Mouse (Mus musculus): Measurements from ENCODE around the gene Tpm1.

Gene Tpm1

GRCm38 (mm10) chr9:67049086-67049824 is at the start of gene Tpm1:
Tpm1 (minus strand) TSS chr9:67049406.
- in situ Hi-C loops (cut with MboI, MseI): loop anchor here (10.0 kb wide), 1 partner anchor 444 kb away; no protein-coding TSS in a partner anchor

- in situ Hi-C loops (cut with MboI, MseI): no loop called here
Observed at GRCm38 (mm10) chr9:67094371-67094770, 45.2 kb upstream of the Tpm1 start.

GRCm38 (mm10) chr9:67092210-67092609 is 43.0 kb upstream of the Tpm1 start:
- in situ Hi-C loops (cut with MboI, MseI): no loop called here

- in situ Hi-C loops (cut with MboI, MseI): no loop called here
Observed at GRCm38 (mm10) chr9:67091598-67091997, 42.4 kb upstream of the Tpm1 start.

DNA sequence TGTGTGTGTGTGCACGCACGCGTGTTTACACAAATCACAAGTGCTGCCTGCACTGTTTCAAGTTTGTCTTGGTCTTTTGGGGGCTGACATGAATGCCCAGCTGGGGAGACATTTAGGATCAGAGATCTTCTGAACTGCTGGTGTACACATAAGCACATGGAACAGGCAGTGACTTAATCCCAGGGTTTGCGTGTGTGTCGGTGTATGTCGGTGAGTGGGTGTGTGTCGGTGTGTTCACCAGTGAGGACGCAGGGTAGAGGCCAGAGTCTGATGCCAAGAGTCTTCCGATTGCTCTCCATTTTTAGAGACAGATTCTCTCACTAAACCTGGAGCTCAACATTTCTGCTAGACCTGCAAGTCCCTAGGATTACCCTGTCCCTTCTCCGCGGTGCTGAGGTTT is 41.9 kb upstream of the Tpm1 start:
- in situ Hi-C loops (cut with MboI, MseI): no loop called here

- in situ Hi-C loops (cut with MboI, MseI): no loop called here
Observed at GRCm38 (mm10) chr9:67090633-67091045, 41.4 kb upstream of the Tpm1 start.

DNA sequence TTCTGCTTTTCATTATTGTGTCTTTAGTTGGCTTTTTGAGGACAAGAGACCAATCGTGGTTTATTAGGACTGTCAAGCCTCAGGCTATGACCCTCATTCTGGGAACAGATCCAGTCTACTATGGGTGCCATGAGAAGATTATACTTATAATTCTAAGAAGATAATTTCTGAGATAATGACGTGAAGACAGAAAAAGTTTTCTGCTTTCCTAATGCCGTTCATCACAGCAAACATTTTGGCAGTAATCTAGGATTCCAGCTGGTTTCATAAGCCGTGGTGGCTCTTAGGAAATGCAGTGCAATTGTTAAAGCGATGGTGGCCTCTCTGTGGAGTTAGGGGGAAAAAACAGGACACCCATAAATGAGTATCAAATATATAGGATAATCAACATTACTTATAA is 40.0 kb upstream of the Tpm1 start:
- in situ Hi-C loops (cut with MboI, MseI): no loop called here

DNA sequence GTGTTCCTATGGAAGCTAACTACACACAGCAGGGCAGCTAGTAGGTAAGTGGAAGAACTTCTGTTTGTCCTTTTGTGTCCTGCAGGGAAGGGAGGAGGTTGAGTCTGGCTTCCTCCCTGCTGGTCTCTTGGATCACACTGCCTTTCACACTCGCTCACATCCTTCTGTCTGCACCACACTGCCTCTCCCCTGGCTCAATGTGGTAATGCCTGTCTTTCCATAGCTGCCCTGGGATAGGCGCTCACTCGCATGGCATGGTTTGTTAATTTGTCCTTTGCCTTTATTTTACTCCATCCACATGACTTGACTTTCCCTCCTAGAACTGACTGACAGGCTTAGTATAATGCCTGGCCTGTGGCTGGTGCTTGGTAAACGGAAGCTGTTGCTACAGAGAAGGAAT is 34.6 kb upstream of the Tpm1 start:
- in situ Hi-C loops (cut with MboI, MseI): no loop called here

- in situ Hi-C loops (cut with MboI, MseI): no loop called here
Observed at GRCm38 (mm10) chr9:67081688-67082087, 32.5 kb upstream of the Tpm1 start.

DNA sequence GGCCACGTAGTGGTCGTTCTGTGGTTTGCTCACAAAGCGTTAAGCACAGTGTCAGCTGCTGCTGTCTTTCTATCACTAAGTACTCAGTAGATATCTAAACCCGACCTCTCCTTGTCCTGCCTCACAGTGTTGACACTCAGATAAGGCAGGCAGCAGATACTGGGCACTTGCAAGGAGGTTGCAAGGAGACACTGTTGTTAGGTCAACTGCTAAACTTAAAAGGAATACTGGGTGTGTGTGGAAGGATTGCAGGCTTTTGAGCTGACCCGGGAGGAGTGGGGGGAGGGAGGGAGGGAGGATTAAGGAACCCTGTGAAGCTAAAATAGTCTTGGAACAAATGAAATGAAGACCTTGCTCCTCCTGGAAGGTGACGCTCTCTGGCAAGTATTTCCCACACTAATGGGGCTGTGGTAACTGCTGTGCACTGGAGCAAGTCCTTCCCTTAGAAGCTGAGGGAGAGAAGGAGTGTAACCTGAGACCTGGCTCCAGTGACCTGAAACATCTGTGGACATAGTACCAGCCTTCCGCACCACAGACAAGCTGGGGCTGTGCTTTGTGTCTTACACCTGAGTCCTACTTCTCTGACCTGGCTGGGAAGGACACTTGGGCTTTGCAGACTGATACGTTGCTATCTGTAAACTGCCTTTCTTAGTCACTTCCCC is 28.6 kb upstream of the Tpm1 start:
- in situ Hi-C loops (cut with MboI, MseI): no loop called here

- in situ Hi-C loops (cut with MboI, MseI): no loop called here
Observed at GRCm38 (mm10) chr9:67077266-67077657, 28.1 kb upstream of the Tpm1 start.

DNA sequence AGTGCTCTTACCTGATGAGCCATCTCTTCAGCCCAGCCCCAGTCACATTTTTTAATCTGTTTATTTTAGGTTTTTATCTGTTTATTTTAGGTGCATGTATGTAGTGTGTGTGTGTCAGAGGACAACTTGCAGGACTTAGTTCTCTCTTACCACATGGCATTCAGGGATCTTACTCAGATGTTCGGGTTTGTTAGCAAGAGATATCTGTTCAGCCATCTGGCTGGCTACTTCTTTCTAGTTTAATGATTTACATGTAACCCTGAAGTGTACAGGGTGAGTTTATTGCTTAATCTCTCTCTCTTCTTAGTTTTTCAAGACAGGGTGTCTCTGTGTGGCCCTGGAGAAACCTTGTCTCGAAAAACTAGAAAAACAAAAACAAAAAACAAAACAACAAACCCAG is 23.0 kb upstream of the Tpm1 start:
- in situ Hi-C loops (cut with MboI, MseI): no loop called here

- in situ Hi-C loops (cut with MboI, MseI): no loop called here
Observed at GRCm38 (mm10) chr9:67071596-67071995, 22.4 kb upstream of the Tpm1 start.

DNA sequence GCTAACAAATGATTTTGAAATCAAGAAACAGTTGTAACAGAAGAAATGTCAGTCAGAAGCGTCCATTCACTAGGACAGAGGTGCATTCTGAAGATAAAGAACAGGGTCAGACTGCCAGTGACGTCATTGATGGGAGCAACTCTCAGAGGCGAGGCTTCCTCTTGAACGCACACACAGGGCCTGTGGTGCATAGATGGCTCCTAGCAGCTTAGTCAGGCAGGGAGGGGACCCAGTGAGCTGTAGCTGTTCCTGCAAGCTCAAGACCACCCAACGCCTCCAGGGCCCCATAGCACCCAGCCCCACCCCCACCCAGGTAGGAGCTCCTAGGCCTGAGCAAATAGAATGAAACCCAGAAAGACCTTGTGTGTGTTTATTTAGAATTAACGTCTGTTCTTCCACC is 21.9 kb upstream of the Tpm1 start:
- in situ Hi-C loops (cut with MboI, MseI): no loop called here

DNA sequence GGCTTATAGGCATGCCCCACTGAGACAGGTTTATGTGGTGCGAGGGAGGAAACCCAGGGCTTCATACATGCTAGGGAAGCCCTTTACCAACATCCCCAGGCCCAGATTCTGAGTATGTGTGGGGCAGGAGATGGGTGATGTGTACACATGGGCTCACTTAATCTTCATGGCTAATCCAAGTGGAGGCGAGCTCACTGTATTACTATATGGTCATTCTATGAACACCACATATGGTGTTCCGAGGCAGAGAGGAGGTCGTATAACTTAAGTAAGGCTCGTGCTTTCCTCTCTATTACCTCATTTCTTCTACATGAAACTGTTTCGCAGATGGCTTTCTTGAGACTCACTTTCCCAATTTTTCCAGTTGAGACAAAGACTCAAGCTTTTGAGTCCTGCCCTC is 17.4 kb upstream of the Tpm1 start:
- in situ Hi-C loops (cut with MboI, MseI): no loop called here

DNA sequence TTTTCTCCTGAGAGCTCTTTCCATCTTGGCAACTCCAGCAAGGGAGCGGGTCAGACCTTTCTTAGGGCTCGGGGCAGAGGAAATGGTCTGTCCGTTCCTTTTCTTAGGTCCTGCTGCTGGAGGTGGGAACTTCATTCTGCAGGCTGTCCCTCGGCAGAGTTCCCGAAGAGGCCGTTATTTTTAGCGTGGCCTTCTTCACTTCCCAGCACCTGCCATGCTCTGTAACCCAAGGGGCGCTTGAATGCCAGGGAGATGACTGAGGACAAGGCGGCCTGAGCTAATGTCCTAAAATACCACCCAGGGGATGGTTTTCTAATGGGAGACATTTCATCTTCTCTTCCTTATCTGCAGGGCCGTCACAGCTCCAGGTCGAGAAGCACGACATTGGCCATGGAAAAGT is 10.5 kb upstream of the Tpm1 start:
- in situ Hi-C loops (cut with MboI, MseI): no loop called here

DNA sequence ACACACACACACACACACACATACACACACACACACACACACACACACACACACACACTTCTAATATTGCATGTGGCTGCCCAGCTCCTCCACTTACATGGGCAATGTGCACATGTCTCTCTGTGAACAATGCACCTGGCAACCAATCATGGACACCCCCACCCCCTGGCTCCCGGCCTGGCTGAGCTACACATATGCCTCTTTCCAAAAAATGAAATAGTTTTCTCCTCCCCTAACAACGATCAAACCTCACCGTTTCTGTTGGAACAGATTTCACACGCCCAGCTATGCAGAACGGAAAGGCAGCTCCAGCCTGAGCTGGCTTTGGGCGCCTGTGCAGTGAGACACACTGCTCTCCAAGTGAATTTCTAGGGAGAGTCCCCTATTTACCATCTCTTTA is 9.2 kb upstream of the Tpm1 start:
- in situ Hi-C loops (cut with MboI, MseI): no loop called here

- in situ Hi-C loops (cut with MboI, MseI): no loop called here
Observed at GRCm38 (mm10) chr9:67050736-67051337, 1.6 kb upstream of the Tpm1 start.

DNA sequence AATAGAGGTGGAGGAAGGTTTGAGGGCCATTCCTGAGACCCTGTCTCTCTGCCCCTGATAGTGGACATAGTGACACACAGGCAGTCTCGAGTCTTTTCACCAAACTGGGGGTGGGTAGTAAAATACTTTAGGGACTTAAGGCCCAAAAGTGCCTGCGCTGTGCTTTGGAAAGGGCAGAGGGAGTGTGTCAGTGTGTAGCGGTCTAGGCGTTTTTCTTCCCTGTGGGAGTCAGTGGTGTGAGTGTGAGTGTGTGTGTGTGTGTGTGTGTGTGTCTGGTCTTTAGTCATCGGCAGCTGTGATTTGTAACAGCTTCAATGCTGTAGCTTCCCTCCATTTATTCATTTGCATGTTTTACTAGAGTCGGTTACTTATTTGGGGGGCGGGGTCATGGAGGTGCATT is 630 bp upstream of the Tpm1 start:
- in situ Hi-C loops (cut with MboI, MseI): loop anchor here (10.0 kb wide), 1 partner anchor 445 kb away; no protein-coding TSS in a partner anchor

DNA sequence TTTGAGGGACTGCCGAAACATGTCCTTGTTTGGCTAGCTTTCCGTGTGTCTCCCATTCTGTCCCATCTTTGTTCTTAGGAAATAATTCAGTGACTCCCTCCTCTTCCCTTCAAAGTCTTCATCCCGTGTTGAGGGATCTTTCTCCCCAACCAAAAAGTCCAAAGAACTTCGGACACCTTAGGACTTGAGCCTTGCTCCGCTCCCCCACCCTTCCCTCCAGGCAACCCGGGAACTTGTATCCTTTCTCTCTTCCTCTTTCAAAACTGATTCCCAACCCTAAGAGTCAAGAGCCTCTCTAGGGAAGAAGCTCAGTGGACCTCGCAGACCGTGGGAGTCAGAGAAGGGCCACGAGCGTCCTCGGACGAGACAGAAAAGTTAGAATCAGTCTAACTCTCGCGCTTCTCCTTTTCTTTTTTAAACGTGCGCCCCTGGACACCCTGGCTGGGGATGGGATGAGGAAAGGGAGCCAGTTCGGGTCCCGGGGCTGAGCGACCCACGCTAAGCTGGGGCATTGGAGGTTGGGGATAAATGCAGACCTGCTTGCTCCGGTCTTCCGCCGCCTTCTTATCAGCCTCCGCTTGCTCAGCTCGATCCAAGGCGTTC is 622 bp downstream of the Tpm1 start:
- in situ Hi-C loops (cut with MboI, MseI): loop anchor here (10.0 kb wide), 1 partner anchor 444 kb away; no protein-coding TSS in a partner anchor

GRCm38 (mm10) chr9:67047606-67048482 is 1.4 kb downstream of the Tpm1 start:
- in situ Hi-C loops (cut with MboI, MseI): loop anchor here (10.0 kb wide), 1 partner anchor 443 kb away; no protein-coding TSS in a partner anchor

Measured in T-helper 2 cell (primary cell).